Mouse (Mus musculus) neural tube, embryonic 10.5 days (tissue): Measurements from ENCODE around the gene Ddx4.
"Not testable (repeated sequence)": the region's sequence is repeated elsewhere in the genome, so short reads cannot be mapped to it uniquely, and the experiment has no call there.

ENCODE experiments used
- DNase-seq: peaks from one replicate; pipeline ENCODE4 v3.0.0-alpha.2; 2017; ENCODE audit warnings: low spot score; ENCODE audit errors: extremely low spot score

The Ddx4 gene

GRCm38 (mm10) chr13:112639111-112639510, 13.2 kb downstream of the Ddx4 start:
- DNase-seq = no peak

- no peak for DNase-seq
These were observed 15.8 kb downstream of the Ddx4 start for GRCm38 (mm10) chr13:112636498-112636897.

GRCm38 (mm10) chr13:112635174-112635837, 17.0 kb downstream of the Ddx4 start:
- DNase-seq = no peak

GRCm38 (mm10) chr13:112625566-112625965, 26.7 kb downstream of the Ddx4 start:
- no peak for DNase-seq

- no peak for DNase-seq
These were observed 27.7 kb downstream of the Ddx4 start for GRCm38 (mm10) chr13:112624622-112625021.

GRCm38 (mm10) chr13:112623656-112624055, 28.6 kb downstream of the Ddx4 start:
- DNase-seq = no peak

GRCm38 (mm10) chr13:112621592-112621991, 30.7 kb downstream of the Ddx4 start:
- DNase-seq = no peak

GRCm38 (mm10) chr13:112608606-112609005, 43.7 kb downstream of the Ddx4 start:
- no peak for DNase-seq

- no peak for DNase-seq
These were observed 47.9 kb downstream of the Ddx4 start for GRCm38 (mm10) chr13:112604411-112604810.

GRCm38 (mm10) chr13:112603839-112604238, 48.4 kb downstream of the Ddx4 start:
- no peak for DNase-seq

GRCm38 (mm10) chr13:112602607-112603006, 49.7 kb downstream of the Ddx4 start:
- DNase-seq = no peak

GRCm38 (mm10) chr13:112594260-112594659, 58.0 kb downstream of the Ddx4 start, which contains the start of gene Il31ra:
TSS of gene Il31ra (minus strand) at chr13:112594360.
- not testable (repeated sequence) for DNase-seq

GRCm38 (mm10) chr13:112590254-112590653, 62.0 kb downstream of the Ddx4 start:
- DNase-seq = no peak

GRCm38 (mm10) chr13:112589625-112590024, 62.6 kb downstream of the Ddx4 start:
- no peak for DNase-seq

- no peak for DNase-seq
These were observed 67.6 kb downstream of the Ddx4 start for GRCm38 (mm10) chr13:112584556-112585237.

GRCm38 (mm10) chr13:112582291-112582690, 70.0 kb downstream of the Ddx4 start:
- DNase-seq = no peak

- no peak for DNase-seq
These were observed 70.5 kb downstream of the Ddx4 start for GRCm38 (mm10) chr13:112581796-112582195.

GRCm38 (mm10) chr13:112580590-112581320, 71.5 kb downstream of the Ddx4 start:
- DNase-seq = no peak

- DNase-seq = not testable (repeated sequence)
These were observed 74.2 kb downstream of the Ddx4 start for GRCm38 (mm10) chr13:112578041-112578440.

GRCm38 (mm10) chr13:112573800-112574199, 78.5 kb downstream of the Ddx4 start:
- DNase-seq = no peak

- no peak for DNase-seq
These were observed 81.5 kb downstream of the Ddx4 start for GRCm38 (mm10) chr13:112570768-112571167.

- DNase-seq = no peak
These were observed 82.7 kb downstream of the Ddx4 start for GRCm38 (mm10) chr13:112569606-112570005.
